Mouse (Mus musculus) G1E (cell line): Measurements from ENCODE around the gene Nsl1.

ENCODE experiments used
- CTCF ChIP-seq: IDR thresholded peaks from 2 replicates; pipeline ENCODE4 v1.5.1; 2012; ENCODE audit warnings: low read depth, low read length, inconsistent platforms, mixed read lengths
- GATA1 ChIP-seq: IDR thresholded peaks from 2 replicates; pipeline ENCODE4 v1.6.1; 2012; ENCODE audit warnings: borderline replicate concordance, low read length, inconsistent platforms, mixed read lengths
- POLR2AphosphoS5 ChIP-seq: IDR thresholded peaks from 2 replicates; pipeline ENCODE4 v1.6.1; 2012; ENCODE audit warnings: low read depth, low read length, inconsistent platforms; ENCODE audit not compliant: insufficient replicate concordance

- TF ChIP-seq CTCF = no peak
- no peak for TF ChIP-seq GATA1
- TF ChIP-seq POLR2AphosphoS5 = no peak
These were observed 10.2 kb downstream of the Nsl1 start for GRCm38 (mm10) chr1:191073001-191073400.
